Mouse (Mus musculus): Measurements from ENCODE around the gene Gm47996.
"Not testable (repeated sequence)": the region's sequence is repeated elsewhere in the genome, so short reads cannot be mapped to it uniquely, and the experiment has no call there.

- not testable (repeated sequence) for TF ChIP-seq POLR2A (IDR thresholded peaks at IDR 0.05; ENCODE audit: low read depth, low read length); CTCF (IDR thresholded peaks at IDR 0.05; ENCODE audit: extremely low read depth, insufficient read length, insufficient replicate concordance, low read depth, low read length)
Measured at GRCm38 (mm10) chr1:151203818-151204217, 6.1 kb upstream of the Gm47996 start, which contains the start of gene 3110040M04Rik.
